Mouse (Mus musculus) adrenal gland, adult (tissue): Measurements from ENCODE around the gene Rprd1b.

Experiments used
- DNase-seq, 2 experiments: peaks; one replicate each; pipeline ENCODE4 v3.0.0; 2022 to 2023; ENCODE audit warnings: low spot score in 1 of 2; ENCODE audit not compliant: inconsistent age in 2 of 2

The Rprd1b gene

DNA sequence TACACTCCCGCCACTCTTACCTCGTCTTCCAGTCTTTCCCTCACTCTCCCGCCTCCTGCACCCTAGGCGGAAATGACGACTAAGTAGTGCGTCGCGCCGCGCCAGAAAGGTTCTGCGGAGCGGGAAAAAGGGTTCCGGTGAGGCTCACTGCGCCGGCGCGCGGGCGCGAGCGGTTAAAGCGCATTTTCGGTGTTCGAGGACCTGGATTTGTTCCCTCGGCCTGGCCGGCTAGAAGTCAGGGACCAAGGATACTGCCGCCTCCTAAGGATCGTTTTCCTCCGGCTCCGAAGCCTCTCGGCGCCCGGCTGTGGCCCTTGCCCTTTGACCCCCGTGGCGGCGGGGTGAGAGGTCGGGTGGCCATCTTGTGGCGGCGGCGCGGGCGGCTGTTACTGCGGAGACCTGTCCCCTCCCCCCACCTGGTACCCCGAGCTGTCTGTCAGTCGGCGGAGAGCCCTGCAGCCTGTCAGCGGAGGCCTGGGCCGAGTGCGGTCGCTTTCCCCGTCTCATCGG, at the start of gene Rprd1b, which contains the start of gene Tti1:
Gene Rprd1b (plus strand): TSS at position 144 of the 510 bp plus-strand sequence.
Gene Tti1 (minus strand): TSS at position 80 of the 510 bp plus-strand sequence.
- DNase-seq: peak; percentile 94 to 98

DNA sequence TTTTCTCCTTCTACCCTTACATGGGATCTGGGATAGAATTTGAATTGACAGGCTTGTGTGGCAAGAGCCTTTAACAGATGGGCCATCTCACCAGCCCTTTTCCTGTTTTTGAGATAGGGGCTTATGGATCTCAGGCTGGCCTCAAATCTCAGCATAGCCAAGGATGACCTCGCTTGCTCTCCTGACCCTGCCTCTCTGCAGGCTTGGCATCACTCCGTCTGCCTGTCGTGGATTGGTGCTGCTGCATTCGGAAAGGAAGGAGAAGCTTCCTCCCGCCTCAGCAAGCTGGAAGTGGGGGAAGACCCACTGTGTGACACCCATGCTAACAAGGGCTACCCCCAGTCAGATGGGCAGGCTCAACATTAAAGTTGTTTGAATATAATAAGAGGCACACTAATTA, 49.1 kb upstream of the Rprd1b start:
- DNase-seq: no peak

GRCm38 (mm10) chr2:157982727-157983126, 45.6 kb upstream of the Rprd1b start:
- peak in 1 of 2 experiments; percentile 30 for DNase-seq

DNA sequence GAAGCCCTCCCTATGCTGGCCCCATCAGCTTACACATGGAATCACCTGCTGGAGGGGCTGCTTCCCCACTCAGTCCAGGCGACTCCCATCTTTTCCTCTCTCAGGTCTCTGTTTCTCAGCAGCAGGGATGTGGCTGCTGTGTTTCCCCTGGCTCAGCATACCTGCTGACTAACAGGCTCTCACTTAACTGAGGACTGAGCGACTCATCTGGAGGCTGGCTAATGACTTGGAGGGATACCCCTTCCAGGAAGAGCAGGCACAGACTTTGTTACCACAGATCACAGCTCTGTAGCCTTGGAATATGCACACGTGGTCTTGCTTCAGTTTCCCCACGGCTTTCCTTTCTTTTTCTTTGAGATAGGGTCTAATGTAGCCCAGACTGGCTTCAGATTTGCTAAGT, 45.0 kb upstream of the Rprd1b start:
- DNase-seq: no peak

DNA sequence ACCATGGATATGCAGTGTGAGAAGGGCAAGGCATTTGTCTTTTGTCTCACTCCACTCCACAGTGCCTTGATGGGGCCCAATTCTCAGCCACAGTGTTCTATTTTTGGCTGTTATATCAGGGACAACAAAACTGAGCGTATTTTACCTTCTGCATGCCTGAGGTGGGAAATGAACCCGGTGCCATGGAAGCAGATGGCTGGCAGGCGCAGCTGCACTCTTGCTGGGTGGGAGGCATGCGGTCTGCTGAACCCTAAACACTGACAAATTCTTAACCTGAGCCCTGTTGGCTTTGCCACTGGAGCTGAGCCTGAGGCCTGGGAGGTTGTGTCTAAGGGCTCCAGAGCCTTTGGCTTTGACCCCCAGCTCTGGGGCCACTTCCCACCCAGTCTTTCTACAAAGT, 42.7 kb upstream of the Rprd1b start:
- no peak for DNase-seq

GRCm38 (mm10) chr2:157986235-157986634, 42.1 kb upstream of the Rprd1b start:
- no peak for DNase-seq

DNA sequence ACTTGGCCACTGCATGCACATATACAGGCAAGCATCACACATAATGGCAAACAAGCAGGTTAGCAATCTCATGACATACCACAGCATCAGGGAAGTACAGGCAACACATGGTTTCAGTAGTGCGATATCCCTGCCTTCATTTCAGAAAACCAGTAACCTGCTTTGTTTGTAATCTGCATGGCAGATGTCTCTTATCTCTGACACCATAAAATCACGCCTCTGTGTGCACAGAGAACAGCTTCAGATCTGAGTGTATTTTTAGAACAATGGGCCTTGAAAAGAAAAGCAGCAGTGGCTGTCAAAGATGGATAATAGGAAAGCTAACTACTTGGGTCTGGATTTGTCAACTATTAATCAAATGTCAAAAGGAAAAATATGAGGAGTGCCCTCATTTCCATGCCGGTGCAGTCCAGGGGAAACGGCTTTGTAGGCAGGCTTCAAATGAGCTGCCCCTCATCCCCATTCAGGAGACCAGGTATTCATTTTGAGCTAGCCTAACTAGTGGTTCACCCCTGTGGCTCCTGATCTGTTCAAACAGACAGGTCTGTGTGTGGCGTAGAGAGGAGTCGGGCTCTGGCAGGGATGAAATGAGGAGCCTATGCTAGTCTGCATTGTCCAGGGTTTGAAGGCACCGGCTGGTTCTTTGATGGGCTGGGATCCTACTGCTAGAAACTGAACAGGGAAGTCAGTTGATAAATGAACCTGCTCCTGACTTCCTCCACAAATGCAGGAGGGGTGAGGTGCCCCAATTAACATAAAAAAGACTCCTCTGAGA, 39.7 kb upstream of the Rprd1b start:
- no peak for DNase-seq

DNA sequence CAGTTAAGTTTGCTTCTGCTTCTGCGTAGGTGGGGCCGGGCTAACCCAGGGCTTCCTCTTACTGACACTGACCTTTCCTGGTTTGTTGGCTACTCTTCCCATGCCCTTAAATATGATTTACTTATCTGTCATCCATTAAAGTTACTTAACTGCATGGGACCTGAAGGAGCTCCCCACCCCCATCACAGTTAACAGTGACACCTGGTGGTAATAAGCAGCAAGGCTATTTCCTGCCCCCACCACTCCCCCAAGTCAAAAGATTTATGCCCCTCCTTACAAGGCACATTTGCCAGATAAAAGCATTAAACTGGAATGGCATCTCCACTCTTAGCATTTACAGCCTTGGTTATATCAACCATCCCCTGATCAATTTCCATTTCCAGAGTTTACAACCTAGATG, 38.4 kb upstream of the Rprd1b start:
- DNase-seq: peak in 1 of 2 experiments; percentile 58

- DNase-seq: no peak
Observed at GRCm38 (mm10) chr2:157991026-157991425, 37.3 kb upstream of the Rprd1b start.

- no peak for DNase-seq
Observed at GRCm38 (mm10) chr2:157992501-157992900, 35.8 kb upstream of the Rprd1b start.

DNA sequence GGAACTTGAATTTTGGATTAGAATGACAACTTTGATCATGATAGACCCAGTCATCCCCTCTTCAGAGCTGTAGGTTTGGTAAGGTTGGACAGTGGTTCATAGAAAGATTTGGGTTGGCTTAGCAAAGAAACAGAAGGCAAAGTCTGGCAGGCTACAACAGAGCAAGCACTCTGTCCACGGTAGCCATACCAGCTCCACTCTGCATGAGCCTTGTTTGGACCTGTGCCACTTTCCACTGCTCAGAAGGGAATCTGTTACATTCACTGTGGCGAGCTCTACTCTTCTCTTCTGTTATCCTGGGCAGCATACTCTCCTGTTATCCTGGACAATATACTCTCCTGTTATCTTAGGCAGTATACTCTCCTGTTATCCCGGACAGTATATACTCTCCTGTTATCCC, 29.5 kb upstream of the Rprd1b start:
- no peak for DNase-seq

GRCm38 (mm10) chr2:158004620-158005019, 23.7 kb upstream of the Rprd1b start:
- no peak for DNase-seq

DNA sequence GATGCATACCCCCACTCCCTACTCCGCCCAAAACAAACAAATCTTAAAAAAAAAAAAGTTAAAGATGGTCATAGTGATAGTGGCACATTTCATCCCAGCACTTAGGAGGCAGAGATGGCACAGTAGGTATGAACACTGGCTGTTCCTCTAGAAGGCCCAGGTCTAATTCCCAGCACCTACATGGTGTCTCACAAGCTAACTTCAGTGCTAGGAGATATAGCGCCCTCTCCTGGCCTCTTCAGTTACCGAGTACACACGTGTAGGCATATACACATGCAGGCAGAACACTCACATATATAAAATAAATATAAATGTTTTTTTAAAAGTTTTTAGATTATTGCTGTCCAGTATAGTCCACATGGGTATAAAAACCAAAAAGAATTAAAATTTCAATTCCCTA, 22.7 kb upstream of the Rprd1b start:
- DNase-seq: no peak

- DNase-seq: no peak
Observed at GRCm38 (mm10) chr2:158009373-158009772, 18.9 kb upstream of the Rprd1b start.

DNA sequence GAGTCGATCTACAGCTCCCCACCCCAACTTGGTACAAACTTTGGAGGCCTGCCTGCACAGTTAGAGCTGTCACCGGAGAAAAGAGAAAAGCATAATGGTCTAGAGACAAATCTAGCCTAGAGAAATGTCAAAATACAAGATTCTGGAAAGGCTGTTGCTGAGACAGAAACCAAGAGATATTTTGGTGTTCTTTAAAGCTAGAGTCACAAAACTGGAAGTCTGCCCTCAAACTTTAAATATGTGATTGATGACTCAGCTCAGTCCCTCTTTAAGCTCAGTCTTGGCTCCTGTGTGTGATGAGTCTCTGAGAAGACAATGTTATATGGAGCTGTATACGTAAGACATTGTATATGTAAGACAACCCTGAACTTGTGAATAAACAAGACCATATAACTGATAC, 15.7 kb upstream of the Rprd1b start:
- DNase-seq: no peak

DNA sequence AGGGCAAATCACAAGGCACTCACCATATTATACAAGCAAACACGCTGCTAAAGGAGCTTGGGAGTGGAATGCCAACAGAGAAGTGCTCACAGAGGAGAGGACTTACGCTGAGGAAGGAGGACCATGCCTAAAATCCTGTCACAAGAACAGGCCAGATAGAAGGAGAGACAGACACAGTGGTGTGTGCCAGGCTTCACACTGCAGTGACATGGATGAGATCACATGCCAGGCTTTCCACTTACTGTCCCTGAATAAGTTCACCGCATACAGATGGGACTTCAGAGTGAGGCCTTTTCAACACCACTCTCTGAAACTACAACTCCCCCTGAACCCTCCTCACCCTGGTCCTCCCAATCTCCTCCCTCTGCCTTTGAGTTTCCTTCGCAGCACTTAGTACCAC, 11.0 kb upstream of the Rprd1b start:
- peak in 1 of 2 experiments; percentile 12 for DNase-seq

DNA sequence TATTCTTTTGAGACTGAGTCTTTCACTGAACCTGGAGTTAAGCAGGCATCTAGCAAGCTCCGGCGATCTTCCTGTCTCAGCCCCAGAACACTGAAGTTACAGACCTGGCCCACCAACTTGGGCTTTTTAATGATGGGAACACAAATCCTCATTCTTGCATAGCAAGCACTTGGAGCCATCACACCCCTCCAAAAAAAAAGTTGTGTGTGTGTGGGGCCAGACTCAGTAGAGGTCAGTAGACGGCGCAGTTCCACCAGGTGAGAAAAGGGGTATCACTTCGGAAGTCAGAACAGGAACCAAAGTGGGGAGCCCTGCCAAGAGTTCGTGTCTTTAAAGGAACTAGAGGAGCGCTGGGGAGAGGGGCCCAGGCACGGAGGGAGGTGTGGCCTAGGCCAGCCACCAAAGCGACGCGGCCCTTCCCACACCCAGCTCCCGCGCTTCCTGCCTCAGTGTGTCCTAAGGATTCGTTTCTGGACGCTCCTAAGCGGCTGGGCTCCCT, 393 bp upstream of the Rprd1b start:
- no peak for DNase-seq

DNA sequence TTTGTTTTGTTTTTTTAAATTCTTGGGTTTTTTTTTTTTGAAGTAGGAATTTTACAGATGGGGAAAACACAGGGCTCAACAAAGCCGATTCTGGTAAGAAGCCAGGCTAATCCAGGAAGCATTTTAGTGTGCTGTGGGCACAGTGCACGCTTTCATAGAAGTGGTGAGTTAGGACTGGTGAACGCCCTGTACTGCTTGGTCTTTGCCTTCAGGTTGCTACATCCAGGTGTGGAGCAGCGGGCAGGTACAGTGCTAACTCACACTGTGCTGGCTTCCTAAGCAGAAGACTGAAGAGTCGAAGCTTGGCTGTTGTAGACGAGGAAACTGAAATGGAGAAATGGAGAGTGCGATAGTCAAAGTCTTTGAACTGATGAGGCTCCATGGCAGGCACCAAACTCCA, 1.7 kb downstream of the Rprd1b start:
- DNase-seq: no peak

- DNase-seq: no peak
Observed at GRCm38 (mm10) chr2:158035813-158036212, 7.5 kb downstream of the Rprd1b start.

DNA sequence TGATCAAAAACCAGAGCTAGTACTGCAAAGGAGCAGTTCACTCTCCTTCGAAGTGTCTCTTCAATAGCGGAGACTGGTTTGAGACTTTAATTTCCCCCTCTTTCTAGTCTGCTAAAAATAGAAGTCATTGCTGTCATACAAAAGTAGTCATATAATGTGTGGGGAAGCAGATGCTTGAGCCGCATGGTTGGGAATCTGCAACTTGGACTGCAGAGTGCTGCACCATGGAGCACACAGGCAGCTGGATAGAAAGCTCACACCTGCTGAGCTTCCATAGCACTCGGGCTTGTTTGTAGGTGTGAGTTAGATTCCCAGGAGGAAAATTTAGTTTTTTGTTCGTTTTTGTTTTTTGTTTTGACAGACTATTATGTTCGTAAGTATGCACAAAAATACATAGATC, 8.1 kb downstream of the Rprd1b start:
- no peak for DNase-seq

DNA sequence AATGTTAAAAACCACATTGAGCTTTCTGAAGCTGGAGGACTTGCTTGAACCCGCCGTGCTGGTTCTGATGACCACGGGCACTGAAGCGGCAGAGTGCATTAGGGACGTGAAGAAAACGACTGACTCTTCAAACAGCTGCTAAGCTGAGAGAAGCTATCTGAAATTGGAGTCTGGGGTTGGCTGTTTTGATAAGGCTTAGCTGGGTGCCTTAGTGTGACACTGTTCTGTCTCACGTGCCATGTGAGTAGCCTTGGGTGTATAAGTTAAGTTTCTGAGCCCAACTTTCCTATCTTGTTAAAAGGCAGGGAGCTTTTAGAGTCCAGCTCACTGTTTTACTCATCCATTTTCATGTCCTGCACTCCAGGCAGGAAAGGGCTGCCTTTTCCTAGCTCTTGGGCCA, 8.7 kb downstream of the Rprd1b start:
- DNase-seq: no peak

- DNase-seq: no peak
Observed at GRCm38 (mm10) chr2:158037571-158037970, 9.3 kb downstream of the Rprd1b start.

GRCm38 (mm10) chr2:158039662-158040061, 11.4 kb downstream of the Rprd1b start:
- DNase-seq: no peak
